Mouse (Mus musculus): ENCODE data around the gene Dgkh.
"Not testable (repeated sequence)": the region's sequence is repeated elsewhere in the genome, so short reads cannot be mapped to it uniquely, and the experiment has no call there.

The Dgkh gene

DNA sequence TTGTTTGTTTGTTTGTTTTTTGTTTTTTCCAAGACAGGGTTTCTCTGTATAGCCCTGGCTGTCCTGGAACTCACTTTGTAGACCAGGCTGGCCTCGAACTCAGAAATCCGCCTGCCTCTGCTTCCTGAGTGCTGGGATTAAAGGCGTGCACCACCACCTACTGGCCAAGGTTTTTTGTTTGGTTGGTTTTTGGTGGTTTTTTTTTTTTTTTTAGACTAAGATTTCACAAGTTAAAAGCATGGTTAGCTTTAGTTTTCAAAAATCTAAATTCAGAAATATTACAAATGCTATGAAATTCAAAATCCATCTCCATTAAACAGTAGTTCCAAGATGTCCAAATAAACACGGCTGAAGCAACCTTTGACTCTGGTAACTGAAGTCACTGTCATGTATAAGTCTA, 8.9 kb downstream of the Dgkh start:
- DNase-seq (ENCODE audit: low read depth, low spot score): not testable (repeated sequence)

GRCm38 (mm10) chr14:78722031-78722430, 10.5 kb downstream of the Dgkh start:
- no peak for DNase-seq (ENCODE audit: low read depth, low spot score)

- no peak for DNase-seq (ENCODE audit: low read depth, low spot score)
Measured at GRCm38 (mm10) chr14:78716035-78716434, 16.5 kb downstream of the Dgkh start.

DNA sequence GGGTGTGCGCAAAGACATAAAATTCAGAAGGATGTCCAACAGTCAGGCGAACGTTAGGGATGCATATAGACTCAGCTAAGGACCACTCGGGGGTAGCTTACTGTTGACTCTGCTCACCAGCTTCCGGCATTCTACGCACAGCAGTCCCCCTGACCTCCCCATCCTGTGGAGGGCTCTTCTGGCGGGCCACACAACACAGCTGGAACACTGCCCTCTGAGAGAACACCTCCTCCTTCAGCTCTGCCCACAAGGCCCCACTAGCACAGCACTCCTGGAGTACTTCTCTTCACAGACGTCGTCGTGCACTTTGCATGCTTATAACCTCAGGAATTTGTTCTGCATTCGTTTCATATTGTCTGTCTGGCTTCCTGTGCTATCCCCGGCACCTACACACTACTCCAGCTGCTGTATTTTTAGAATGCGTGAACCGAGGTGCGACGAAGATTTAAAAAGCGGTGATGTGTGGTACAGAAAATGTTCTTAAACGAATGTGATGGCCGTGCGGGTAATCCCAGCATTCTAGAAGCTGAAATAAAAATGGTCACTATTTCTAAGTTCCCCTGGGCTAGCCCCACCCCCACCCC, 19.9 kb downstream of the Dgkh start:
- DNase-seq (ENCODE audit: low read depth, low spot score): no peak

- no peak for DNase-seq (ENCODE audit: low read depth, low spot score)
Measured at GRCm38 (mm10) chr14:78710647-78711046, 21.9 kb downstream of the Dgkh start.

- no peak for DNase-seq (ENCODE audit: low read depth, low spot score)
Measured at GRCm38 (mm10) chr14:78705616-78706015, 27.0 kb downstream of the Dgkh start.

- no peak for DNase-seq (ENCODE audit: low read depth, low spot score)
Measured at GRCm38 (mm10) chr14:78703989-78704388, 28.6 kb downstream of the Dgkh start.

GRCm38 (mm10) chr14:78703361-78703760, 29.2 kb downstream of the Dgkh start:
- no peak for DNase-seq (ENCODE audit: low read depth, low spot score)

DNA sequence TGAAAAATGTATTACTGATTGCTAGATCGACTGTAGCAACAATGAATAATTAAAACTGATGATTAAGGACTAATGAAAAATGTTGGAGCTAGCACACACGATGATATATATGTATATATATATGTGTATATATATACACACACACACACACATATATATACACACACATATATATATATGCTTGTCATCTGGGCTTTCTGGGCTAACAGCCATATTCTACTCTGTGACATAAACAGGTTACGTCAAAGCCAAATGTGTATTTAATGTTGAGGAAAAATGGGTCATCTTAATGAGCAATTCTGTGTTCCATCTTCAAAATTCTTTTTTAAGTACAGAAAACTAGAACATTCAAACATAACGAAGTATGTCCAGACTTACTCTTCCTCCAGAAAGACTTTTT, 30.5 kb downstream of the Dgkh start:
- DNase-seq (ENCODE audit: low read depth, low spot score): no peak

DNA sequence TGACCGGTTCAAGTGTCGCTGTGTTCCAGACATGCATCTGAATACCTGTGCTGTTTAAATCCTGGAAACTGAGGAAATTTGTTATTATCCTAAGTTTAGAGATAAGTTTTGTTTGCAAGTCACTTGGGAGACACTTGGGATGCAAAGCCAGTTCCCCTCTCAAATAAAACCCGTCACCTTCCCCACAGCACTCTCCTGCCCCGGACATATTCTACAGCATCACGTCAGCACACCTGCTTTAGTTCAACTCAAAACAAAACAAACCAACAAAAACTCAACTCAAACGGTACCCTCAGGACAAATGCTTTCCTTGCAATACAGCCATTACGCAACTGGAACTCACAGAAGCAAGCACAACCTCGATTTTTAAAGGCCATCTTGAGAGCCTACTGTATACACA, 31.1 kb downstream of the Dgkh start:
- DNase-seq (ENCODE audit: low read depth, low spot score): no peak

DNA sequence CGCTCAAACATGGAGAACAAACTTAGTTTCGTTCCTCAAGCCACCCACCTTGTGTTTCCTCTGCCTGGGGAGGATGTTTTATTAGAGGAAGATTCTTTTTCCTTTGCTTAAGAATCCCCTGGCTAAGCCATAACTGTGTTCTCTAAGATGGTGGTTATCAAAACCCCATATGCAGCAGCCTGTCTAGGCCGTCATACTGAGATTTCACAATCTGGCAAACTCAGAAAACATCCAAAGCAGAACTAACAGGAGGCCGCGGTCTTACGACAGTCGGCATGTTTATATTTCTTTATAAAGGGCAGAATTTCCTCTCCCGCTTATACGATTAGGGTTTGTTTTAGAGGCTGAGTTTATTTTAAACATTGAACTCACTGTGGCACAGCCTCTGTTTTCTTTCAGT, 31.5 kb downstream of the Dgkh start:
- no peak for DNase-seq (ENCODE audit: low read depth, low spot score)

GRCm38 (mm10) chr14:78699634-78700033, 32.9 kb downstream of the Dgkh start:
- DNase-seq (ENCODE audit: low read depth, low spot score): no peak

GRCm38 (mm10) chr14:78699196-78699595, 33.4 kb downstream of the Dgkh start:
- no peak for DNase-seq (ENCODE audit: low read depth, low spot score)

DNA sequence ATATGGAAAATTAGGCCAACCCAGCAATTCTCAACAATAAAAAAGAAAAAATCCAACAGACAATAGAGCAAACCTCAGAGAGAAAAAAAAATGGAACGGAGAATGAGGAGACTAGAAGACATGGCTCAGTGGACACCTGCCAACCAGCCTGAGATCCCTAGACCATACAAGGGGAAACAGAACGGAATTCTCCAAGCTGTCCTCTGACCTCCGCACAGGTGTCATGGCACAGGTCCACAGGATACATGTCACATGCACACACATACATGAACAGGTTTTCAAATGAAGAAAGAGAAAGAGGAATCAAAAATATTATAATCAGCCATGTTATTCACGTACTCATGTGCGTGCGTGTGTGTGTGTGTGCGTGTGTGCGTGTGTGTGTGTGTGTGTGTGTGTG, 38.5 kb downstream of the Dgkh start:
- no peak for DNase-seq (ENCODE audit: low read depth, low spot score)

DNA sequence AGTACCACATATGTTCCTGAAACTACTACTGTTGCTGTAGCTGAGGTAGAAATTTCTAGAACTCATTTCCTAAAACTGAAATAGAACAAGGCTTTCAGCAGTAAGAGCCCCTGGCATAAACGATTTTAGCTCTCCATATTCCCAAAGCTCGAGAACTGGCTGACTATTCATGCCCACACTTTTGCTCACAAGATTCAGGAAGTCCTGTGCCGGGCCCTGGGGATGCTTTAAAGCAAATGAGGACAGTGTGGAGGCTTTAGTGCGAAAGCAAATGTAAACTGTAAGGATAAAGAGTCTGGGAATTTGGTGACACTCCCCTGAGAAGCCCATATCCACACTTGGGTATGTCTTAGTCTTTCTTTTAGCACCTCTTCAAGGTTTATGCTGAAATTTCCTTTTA, 40.0 kb downstream of the Dgkh start:
- no peak for DNase-seq (ENCODE audit: low read depth, low spot score)

- DNase-seq (ENCODE audit: low read depth, low spot score): no peak
Measured at GRCm38 (mm10) chr14:78691926-78692487, 40.6 kb downstream of the Dgkh start.

- DNase-seq (ENCODE audit: low read depth, low spot score): no peak
Measured at GRCm38 (mm10) chr14:78690883-78691282, 41.7 kb downstream of the Dgkh start.

- DNase-seq (ENCODE audit: low read depth, low spot score): no peak
Measured at GRCm38 (mm10) chr14:78690387-78690786, 42.2 kb downstream of the Dgkh start.

DNA sequence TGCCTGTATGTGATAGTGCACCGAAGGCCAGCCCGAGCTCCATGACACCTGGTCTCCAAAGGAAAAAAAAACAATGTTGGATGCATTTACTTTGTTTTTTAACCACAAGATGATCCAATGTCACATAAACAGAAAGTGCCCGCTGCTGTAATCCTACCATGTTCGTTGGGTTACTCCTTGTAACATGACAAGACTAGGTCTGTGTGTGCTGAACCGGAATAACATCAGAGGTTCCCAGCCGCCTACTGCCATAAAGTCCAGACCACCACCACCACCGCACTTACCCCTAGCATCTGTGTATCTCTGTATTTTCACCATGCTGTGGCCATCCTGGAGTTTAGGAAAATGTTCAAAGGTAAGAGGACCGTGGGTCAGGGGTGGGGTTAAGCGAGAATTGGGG, 42.6 kb downstream of the Dgkh start:
- DNase-seq (ENCODE audit: low read depth, low spot score): no peak

DNA sequence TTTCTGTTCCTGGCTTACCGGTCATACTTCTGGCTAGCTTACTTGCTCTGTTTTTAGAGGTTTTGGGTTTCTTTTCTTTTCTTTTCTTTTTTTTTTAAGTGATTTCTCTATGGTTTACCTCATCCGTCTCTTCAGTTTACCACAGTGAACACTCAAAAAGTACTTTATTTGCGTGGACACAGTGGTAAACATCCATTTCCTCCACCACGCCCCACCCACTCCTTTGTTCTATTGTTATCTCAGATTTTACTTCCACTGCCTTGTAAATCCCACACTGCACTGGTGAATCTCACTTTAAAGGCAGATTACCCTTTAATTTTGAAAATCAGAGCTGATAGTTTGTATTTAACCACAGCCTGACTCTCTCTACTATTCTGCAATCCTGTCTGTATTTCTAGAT, 44.9 kb downstream of the Dgkh start:
- DNase-seq (ENCODE audit: low read depth, low spot score): no peak

GRCm38 (mm10) chr14:78686701-78687100, 45.9 kb downstream of the Dgkh start:
- DNase-seq (ENCODE audit: low read depth, low spot score): no peak

- DNase-seq (ENCODE audit: low read depth, low spot score): no peak
Measured at GRCm38 (mm10) chr14:78684171-78684570, 48.4 kb downstream of the Dgkh start.

DNA sequence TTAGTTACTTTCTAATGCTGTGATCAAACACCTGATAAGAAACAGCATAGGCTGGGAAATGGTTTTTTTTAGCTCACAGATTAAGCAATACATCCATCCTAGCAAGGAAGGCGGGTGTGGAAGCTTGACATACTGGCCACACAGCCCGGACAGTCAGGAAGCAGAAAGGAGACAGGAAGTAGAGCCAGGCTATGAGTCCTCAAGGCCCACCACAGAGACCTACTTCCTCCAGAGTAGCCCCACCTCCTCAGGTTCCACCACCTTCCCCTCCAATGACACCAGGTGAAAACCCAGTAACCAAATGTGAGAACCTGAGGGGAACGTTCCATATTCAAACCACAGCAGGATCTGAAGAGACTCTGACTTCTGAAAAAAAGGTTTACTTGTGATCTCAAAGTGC, 53.6 kb downstream of the Dgkh start:
- no peak for DNase-seq (ENCODE audit: low read depth, low spot score)
